Mouse (Mus musculus): Measurements from ENCODE around the gene Hlcs. TPM values are rescaled to one million over a fixed set of nuclear protein-coding genes. Genes with fewer than 3 reads are reported as not detected.

The Hlcs gene
- total and polyA plus RNA-seq, 2 experiments from 2014 or later = 5.8 to 6.8 TPM

DNA sequence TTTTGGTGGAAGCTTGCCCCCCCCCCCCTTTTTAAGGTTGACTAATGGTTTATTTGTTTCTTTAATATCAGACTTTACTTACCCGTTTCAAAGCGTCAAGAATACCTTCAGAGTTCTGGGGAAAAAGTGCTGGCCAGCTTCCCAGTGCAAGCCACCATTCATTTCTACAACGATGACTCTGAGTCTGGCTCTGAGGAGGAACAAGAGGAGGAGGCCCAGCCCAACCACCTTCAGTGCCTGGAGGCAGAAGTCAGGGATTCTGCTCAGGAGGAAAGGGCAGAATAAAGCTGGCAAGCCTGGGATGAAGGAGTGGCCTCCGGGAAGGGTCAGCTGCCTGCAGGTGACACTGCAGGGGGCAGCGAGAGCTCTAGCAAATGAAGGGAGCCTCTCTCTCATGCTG is 22.3 kb upstream of the Hlcs start:
- Histone ChIP-seq H3K4me1 (ENCODE audit: insufficient read depth) (no peaks in the 10 kb centered on the region), H3K4me2 (ENCODE audit: low read depth) (no peak overlapping the region), H3K36me3 (ENCODE audit: insufficient read depth) (no peaks in the 10 kb centered on the region), H3K4me3 (ENCODE audit: low read depth, low read length) (no peak overlapping the region), H3K27me3 (ENCODE audit: insufficient read depth, low read length) (no peaks in the 10 kb centered on the region), H3K9ac (no peak overlapping the region), H3K9me3 (ENCODE audit: low read length) (no peaks in the 10 kb centered on the region), H3K27ac (ENCODE audit: low read depth, low read length) (no peak overlapping the region)
- TF ChIP-seq CTCF (IDR thresholded peaks at IDR 0.05; ENCODE audit: low read depth) = no peak
- DNase-seq (no peak), ATAC-seq (no peak)
- WGBS = 26% methylated on average over 5 of the region's 5 CpGs

DNA sequence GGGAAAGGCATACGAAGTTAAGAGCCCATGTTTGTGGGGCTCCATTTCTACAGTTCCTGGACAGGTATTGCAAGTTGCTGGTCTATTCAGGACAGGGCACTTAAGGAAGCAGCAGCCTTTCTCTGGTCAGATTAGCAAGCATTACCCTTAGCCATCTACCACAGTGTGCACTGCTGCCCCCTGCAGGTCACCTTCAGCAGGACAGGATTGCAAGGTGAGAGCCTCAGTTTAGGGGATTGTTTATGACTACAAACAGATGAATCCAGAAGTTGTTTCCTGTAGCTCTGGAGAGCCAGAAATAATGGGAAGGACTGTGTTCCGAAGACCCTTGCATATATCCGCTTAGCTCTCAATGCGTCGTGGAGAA is 18.5 kb upstream of the Hlcs start:
- no peak overlapping the region for H3K9ac ChIP-seq
- 71% methylated on average over 5 of the region's 5 CpGs for whole genome bisulfite sequencing
- peaks cover 15% of the 10 kb centered on the region for H3K27me3 ChIP-seq (ENCODE audit: insufficient read depth, low read length)
- no peak overlapping the region for H3K27ac ChIP-seq (ENCODE audit: low read depth, low read length)
- no peaks in the 10 kb centered on the region for H3K36me3 ChIP-seq (ENCODE audit: insufficient read depth)
- peak; percentile 65 for TF ChIP-seq CTCF (IDR thresholded peaks at IDR 0.05; ENCODE audit: low read depth)
- no peak for ATAC-seq
- no peaks in the 10 kb centered on the region for H3K9me3 ChIP-seq (ENCODE audit: low read length)
- H3K4me1 ChIP-seq (ENCODE audit: insufficient read depth) = peaks cover 9% of the 10 kb centered on the region; the same call in 1 of the 2 replicates
- no peak overlapping the region for H3K4me2 ChIP-seq (ENCODE audit: low read depth)
- H3K4me3 ChIP-seq (ENCODE audit: low read depth, low read length) = no peak overlapping the region
- DNase-seq = no peak

DNA sequence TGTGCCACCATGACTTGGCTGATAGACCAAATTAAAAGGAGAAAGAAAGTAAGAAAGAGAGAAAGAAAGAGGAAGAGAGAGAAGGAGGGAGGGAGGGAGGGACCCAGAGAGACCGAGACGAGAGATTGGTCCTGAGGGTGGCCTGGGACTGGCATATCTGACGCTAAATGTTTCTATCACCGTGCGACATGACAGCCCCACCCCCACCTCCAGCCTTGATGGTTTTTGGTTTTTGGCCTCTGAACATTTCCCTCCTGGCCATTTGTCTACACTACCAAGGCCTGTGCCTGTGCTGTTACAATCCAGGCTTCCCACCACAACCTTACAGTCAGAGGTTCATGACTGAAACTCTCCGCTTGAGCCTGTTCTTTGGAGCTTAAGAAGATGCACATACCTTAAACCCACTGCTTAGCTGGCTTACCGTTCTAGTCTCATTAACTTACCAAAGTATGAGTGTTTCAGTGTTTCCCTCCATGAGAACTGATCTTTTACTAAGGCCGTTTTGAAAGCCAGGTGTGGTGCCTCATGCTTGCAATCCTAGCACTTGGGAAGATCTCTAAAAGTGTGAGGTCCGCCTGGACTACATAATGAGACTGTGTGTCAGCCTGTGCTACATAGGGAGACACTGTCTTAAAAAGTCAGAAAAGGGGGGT is 18.0 kb upstream of the Hlcs start:
- H3K36me3 ChIP-seq (ENCODE audit: insufficient read depth) = no peaks in the 10 kb centered on the region
- WGBS = 88% methylated on average over 9 of the region's 9 CpGs
- H3K4me2 ChIP-seq (ENCODE audit: low read depth) = no peak overlapping the region
- DNase-seq = no peak
- H3K9me3 ChIP-seq (ENCODE audit: low read length) = no peaks in the 10 kb centered on the region
- no peak overlapping the region for H3K4me3 ChIP-seq (ENCODE audit: low read depth, low read length)
- no peak for TF ChIP-seq CTCF (IDR thresholded peaks at IDR 0.05; ENCODE audit: low read depth)
- no peak overlapping the region for H3K9ac ChIP-seq
- H3K4me1 ChIP-seq (ENCODE audit: insufficient read depth) = peaks cover 9% of the 10 kb centered on the region; the same call in 1 of the 2 replicates
- peaks cover 18% of the 10 kb centered on the region for H3K27me3 ChIP-seq (ENCODE audit: insufficient read depth, low read length)
- ATAC-seq = no peak
- no peak overlapping the region for H3K27ac ChIP-seq (ENCODE audit: low read depth, low read length)

GRCm38 (mm10) chr16:94330429-94330828 is 17.1 kb upstream of the Hlcs start:
- Histone ChIP-seq H3K9me3 (ENCODE audit: low read length) (no peaks in the 10 kb centered on the region), H3K4me2 (ENCODE audit: low read depth) (no peak overlapping the region), H3K36me3 (ENCODE audit: insufficient read depth) (no peaks in the 10 kb centered on the region), H3K9ac (no peak overlapping the region), H3K27ac (ENCODE audit: low read depth, low read length) (no peak overlapping the region), H3K4me3 (ENCODE audit: low read depth, low read length) (no peak overlapping the region), H3K27me3 (ENCODE audit: insufficient read depth, low read length) (peaks cover 23% of the 10 kb centered on the region), H3K4me1 (ENCODE audit: insufficient read depth) (peaks cover 9% of the 10 kb centered on the region; the same call in 1 of the 2 replicates)
- DNase-seq (no peak), ATAC-seq (no peak)
- 46% methylated on average over 5 of the region's 5 CpGs for WGBS
- no peak for TF ChIP-seq CTCF (IDR thresholded peaks at IDR 0.05; ENCODE audit: low read depth)

- no peaks in the 10 kb centered on the region for H3K9me3 ChIP-seq (ENCODE audit: low read length)
- 14% methylated on average over 25 of the region's 25 CpGs for WGBS
- ATAC-seq = no peak
- DNase-seq = peak; percentile 18
- H3K4me3 ChIP-seq (ENCODE audit: low read depth, low read length) = peak overlapping the region; percentile 29
- H3K4me1 ChIP-seq (ENCODE audit: insufficient read depth) = peaks cover 9% of the 10 kb centered on the region; the same call in 1 of the 2 replicates
- no peak overlapping the region for H3K9ac ChIP-seq
- H3K27me3 ChIP-seq (ENCODE audit: insufficient read depth, low read length) = peaks cover 23% of the 10 kb centered on the region
- no peaks in the 10 kb centered on the region for H3K36me3 ChIP-seq (ENCODE audit: insufficient read depth)
- peak overlapping the region; percentile 50 for H3K4me2 ChIP-seq (ENCODE audit: low read depth)
- TF ChIP-seq CTCF (IDR thresholded peaks at IDR 0.05; ENCODE audit: low read depth) = no peak
- no peak overlapping the region for H3K27ac ChIP-seq (ENCODE audit: low read depth, low read length)
These were observed 15.8 kb upstream of the Hlcs start for GRCm38 (mm10) chr16:94328881-94329867.

- peak within 1 kb of the TSS; percentile 50 for H3K4me2 ChIP-seq (ENCODE audit: low read depth)
- H3K27me3 ChIP-seq (ENCODE audit: insufficient read depth, low read length) = peaks cover 23% of the 10 kb centered on the region
- H3K4me3 ChIP-seq (ENCODE audit: low read depth, low read length) = peak within 1 kb of the TSS; percentile 29
- no peak within 1 kb of the TSS for H3K9ac ChIP-seq
- H3K9me3 ChIP-seq (ENCODE audit: low read length) = no peaks in the 10 kb centered on the region
- no peak for TF ChIP-seq CTCF (IDR thresholded peaks at IDR 0.05; ENCODE audit: low read depth)
- no peaks in the 10 kb centered on the region for H3K36me3 ChIP-seq (ENCODE audit: insufficient read depth)
- H3K4me1 ChIP-seq (ENCODE audit: insufficient read depth) = peaks cover 9% of the 10 kb centered on the region; the same call in 1 of the 2 replicates
- ATAC-seq = no peak
- WGBS = 2% methylated on average over 63 of the region's 63 CpGs
- DNase-seq = no peak
- no peak within 1 kb of the TSS for H3K27ac ChIP-seq (ENCODE audit: low read depth, low read length)
These were observed 14.7 kb upstream of the Hlcs start, which contains the start of gene Ripply3 for GRCm38 (mm10) chr16:94327781-94328711. Gene Ripply3 (plus strand): TSS chr16:94328420.
